Mouse (Mus musculus) stomach, postnatal 0 days (tissue): Measurements from ENCODE around the gene Sema3b.

ENCODE experiments used
- CTCF ChIP-seq: IDR thresholded peaks from 2 replicates; pipeline ENCODE4 v1.5.1; 2016; ENCODE audit warnings: antibody characterized with exemption, low read depth, mild to moderate bottlenecking, moderate library complexity
- EP300 ChIP-seq: optimal IDR thresholded peaks from 2 replicates; pipeline ENCODE3; 2016; ENCODE audit warnings: antibody characterized with exemption

GRCm38 (mm10) chr9:107552690-107553393 is 56.2 kb downstream of the Sema3b start:
- TF ChIP-seq CTCF (no peak), EP300 (no peak)
